Mouse (Mus musculus) stomach, postnatal 0 days (tissue): ENCODE data around the gene Atp2b1.

Experiments used
- CTCF ChIP-seq: IDR thresholded peaks from 2 replicates; pipeline ENCODE4 v1.5.1; 2016; ENCODE audit warnings: antibody characterized with exemption, low read depth, mild to moderate bottlenecking, moderate library complexity
- EP300 ChIP-seq: optimal IDR thresholded peaks from 2 replicates; pipeline ENCODE3; 2016; ENCODE audit warnings: antibody characterized with exemption

- TF ChIP-seq CTCF (no peak), EP300 (no peak)
Measured at GRCm38 (mm10) chr10:98906941-98907549, 7.2 kb upstream of the Atp2b1 start.
